Mouse (Mus musculus): ENCODE results near the gene Shc3. TPM values are rescaled to one million over a fixed set of nuclear protein-coding genes. Genes with fewer than 3 reads are reported as not detected.
A peak's percentile ranks its signal among the peaks of the same experiment; 100 is the strongest.

Gene Shc3
- total RNA-seq, 2 experiments from 2014 or later = 3.0 to 4.1 TPM

DNA sequence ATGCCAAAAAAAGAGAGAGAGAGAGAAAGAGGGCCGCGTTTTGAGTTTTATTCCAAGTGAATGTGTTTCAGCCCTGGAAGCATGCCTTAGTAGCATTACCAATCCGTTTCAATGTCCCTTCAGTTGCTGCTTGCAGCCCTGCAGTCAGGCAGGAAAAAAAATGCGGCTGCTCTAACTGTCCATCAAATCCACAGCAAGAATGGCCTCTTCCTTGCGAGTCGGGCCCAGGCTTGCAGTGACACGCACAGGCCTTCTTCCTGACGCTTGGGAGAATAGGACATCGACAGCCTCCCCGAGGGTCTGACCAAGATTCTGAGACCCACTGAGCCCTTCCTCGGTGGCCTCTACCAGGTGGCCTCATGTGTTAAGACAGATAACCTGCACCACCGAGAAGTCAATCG, 718 bp downstream of the Shc3 start:
- DNase-seq = no peak

DNA sequence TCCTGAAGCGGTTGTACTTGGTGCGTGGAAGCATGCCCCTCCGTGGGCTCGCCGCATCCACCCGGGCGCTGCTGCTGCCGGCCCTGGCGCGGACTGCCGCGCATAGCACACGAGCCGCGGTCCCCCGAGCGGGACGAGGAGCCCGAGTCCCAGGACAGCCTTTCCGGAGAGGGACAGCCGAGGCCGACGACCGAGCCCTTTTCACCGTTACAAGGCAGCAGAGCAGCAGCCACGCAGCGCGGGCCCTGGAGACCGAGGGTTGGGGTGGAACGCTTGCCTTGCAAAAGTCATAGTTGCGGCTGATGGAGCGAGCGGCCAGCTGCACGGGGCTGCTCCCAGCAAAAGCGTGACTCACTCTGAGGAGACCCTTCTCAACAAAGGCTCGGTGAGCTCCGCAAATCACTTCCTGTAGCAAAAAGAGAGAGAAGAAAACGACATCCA, 1.8 kb downstream of the Shc3 start:
- peak; percentile 35 for DNase-seq

DNA sequence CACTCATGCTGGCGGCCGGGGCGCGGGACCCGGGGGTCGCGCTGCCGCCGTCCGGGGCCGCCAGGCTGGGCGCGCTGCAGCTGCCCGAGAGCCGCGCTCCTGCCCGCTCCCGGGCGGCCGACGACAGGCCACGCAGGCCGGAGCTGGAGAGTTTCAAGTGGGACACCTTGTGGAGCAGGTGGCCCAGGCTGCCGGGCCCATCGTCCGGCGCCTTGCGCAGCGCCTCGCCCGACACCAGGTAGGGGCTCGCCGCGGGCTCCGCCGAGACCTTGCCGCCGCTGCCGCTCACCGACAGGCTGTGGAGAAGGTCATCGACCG, 2.2 kb downstream of the Shc3 start:
- peak; percentile 31 for DNase-seq

DNA sequence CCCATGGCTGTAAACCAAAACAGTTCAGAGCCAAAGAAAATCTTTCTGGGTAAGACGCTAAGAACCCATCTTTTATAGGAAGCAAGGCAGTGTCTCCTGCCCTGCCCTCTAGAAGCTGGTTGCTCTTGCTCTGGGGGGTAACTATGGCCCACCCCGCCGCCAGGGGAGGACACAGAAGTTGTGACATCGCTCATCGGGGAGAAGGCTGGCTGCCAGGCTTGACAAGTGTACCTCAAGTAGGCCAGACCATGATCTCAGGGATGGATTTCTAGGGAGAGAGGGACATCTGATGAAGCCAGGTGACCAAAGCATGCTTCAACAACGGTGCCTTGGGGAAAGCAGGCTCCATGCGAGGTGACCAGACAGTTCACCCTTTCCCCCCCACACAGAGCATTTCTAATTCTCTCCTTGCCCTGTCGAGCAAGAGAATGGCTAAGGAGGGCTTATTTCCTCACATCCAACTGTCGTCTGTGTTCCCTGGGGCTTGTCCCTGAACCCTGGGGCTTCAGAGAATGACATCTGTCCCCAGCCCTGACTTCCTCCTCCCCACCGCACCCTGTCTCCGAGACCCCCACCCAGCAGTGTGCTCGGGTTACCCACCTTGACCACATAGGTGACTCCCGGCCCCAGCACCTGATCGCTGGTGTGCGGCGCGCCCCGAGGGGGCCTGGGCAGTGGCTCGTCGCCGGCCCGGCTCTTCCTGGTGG, 2.7 kb downstream of the Shc3 start:
- no peak for DNase-seq

DNA sequence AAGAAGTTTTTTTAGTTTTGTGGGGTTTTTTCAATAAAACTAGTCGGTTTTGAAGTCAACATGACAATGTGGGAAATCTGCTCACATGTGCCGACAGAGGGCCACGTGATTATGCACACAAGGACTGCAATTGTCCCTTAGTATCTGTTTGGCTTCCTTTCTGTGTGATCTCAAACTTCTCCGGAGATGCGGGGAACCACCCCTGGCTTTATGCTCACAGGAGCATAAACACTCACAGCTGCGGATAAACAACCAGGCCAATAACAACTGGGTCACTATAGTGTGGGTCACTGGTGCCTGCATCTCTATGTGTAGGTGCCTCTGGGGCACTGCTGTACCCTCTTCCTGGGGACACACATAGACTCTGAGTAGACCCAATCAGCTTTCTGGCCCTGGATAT, 4.5 kb downstream of the Shc3 start:
- no peak for DNase-seq

DNA sequence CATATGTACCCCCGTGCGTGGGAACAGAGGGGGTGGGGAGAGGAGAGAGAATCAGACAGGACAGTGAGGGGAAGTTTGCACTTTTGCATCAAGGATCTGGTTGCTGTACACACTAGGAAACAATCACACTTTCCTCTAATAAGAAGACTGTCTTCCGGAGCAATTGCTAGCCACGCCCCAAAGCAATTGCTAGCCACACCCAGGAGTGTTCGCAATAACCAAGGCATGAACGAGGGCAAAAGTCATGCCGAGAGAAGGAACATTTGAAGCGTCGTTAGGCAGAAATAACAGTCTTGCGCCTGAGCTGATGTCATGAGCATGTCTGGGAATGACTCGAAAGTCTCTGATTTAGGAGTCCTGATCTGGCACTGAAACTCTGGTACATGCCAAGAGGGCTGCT, 15.9 kb downstream of the Shc3 start:
- no peak for DNase-seq

DNA sequence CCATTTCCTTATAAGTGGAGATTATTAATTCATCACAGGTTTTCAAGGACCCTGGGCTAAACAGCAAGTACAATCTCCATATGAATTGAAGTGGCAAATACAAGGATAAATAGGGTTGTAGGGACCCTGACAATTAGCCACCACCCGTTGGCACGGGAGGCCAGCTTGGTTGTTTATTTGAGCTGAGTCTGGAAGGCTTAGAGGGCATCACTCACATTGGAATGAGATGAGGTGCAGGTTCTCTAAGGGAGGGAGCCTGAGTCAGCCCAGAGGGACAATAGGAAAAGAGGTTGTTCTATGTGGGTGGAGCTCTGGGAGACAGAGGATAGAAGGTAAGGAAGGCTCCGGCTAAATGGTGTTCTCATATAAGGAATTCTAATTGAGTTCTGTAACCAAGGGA, 17.0 kb downstream of the Shc3 start:
- DNase-seq = no peak

DNA sequence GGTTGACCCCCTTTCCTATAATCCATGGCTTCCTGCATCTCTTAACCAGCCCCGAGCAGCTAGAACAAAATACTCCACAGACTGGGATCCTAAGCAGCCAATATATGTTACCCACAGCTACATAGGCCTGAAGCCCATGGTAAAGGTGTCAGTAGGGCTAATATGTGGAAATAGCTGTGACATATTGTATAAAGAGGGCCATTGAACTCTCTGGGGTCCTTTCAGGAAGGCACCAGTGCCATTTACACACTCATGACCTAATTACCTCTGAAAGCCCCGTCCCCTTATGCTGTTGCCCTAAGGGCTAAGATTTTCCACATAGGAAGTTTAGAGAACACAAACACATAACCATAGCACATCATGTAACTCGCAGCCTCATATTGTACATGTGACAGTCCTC, 17.4 kb downstream of the Shc3 start:
- no peak for DNase-seq

DNA sequence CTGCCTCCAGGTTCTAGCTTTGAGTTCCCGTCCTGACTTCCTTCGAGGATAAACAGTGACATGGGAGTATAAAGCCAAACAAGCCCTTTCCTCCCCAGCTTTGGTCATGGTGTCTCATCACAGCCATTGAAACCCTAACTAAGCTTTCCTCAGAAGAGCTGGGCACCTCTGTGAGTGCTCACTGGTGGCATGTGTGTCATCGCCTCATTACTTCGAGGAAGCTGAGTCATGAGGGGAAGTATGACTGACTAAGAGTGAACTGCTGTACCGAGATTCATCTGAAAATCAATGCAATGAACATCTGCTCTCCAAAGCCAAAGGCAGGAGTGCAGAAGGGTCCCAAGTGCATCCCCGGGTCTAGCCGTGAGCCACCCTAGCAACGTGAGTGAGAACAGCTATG, 29.4 kb downstream of the Shc3 start:
- DNase-seq = no peak

DNA sequence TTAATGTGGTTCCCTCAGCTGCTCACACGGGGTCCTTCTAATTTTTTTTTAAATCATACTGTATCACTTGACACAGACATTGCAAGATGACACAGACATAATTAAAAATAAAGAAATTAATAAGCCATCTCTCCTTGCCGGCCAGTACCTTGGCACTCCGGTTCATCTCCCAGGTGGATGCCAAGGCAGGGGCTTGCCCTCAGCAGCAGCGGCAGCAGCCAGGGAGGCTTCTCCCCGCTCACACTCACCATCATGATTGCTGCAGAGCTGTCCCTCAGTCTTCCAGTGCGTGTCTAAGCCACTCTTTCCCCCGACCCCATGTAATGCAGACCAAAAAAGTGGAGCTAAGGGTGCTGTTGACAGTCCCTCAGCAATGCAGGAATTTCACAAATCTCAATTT, 33.9 kb downstream of the Shc3 start:
- no peak for DNase-seq

DNA sequence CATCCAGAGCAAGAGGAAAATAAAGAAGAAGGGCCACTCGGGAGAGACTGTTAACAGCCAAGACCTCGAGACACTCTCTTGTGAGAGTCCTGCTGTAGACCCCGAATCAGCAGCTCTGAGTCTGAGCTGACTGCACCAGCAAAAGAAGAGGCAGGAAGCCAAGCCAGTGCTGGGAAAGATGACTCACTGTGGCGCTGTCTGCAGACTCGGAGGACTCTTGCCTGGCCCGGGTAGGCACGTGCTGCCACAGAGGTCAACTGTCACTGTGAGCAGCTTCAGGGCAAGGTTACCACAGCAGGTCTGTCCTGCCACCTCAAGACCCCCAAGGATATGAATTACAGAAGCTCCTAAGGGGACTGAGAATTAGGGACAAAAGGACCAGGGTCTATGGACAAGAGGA, 42.7 kb downstream of the Shc3 start:
- peak; percentile 27 for DNase-seq

DNA sequence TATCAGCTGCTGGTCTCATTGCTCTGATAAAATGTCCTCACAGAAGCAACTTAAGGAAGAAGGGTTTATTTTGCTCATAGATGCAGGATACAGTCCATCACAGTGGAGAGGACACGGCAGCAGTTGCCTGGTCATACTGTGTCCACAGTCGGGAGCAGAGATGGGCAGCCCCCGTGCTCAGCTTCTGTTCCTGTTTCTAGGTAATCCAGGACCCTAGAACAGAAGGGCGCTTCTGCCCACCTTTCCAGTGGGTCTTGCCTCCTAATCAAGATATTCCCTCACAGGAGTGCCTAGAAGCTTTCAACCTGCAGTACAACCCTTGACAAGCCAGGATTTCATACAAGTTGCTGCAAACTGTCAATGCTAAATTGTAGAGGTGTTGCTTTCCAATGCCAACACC, 44.9 kb downstream of the Shc3 start:
- DNase-seq = no peak

DNA sequence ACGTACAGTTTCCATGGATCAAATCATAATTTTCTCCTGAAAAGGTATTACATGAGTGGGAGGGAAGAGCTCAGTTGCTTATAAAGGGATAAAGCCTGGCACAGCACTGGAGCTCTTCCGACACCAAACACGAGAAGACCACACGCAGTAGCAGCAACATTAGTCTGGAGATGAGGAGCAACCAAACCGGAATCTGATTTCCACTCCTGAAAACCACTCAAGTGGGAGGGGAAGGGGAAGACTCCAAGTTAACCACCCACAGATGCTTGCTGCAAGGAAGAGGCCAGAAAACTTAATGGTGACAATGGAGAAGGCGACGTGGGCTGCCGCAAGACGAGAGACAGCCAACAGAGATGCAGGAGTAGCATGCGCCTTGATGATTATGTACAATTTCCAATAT, 45.9 kb downstream of the Shc3 start:
- no peak for DNase-seq

DNA sequence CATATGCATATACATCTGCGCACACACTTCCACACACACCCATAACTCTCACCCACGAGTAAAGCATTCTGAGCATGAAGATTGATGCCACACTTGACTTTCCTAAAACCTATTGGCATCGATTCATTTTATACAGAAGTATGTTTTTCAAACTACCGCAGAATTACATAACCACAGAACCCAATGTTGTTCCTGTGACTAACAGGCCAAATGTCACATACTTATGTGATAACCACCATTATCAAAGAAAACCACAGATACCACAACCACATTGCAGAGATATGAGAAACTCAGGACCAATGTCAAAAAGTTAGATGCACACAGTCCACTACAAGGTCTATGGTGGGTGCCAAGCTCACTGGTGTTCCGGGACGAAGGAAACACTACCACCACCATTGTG, 50.3 kb downstream of the Shc3 start:
- no peak for DNase-seq

DNA sequence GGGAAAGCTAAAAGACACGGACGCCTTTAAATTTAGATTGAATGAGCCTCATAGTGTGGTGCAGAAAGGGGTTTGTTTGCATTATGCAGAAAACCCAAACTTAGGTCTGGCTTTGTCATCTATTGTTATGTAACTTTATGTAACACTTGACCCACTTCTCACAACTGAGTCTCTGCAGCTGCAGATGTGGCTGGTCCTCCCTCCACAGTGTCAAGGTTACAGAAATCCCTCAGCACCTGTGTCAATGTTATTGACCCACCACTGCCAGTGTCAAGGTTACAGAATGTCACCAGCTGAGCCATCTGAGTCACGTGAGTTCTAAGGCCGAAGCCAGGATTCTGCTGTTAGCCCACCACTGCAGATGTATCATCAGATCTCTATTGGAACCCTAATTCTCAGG, 51.3 kb downstream of the Shc3 start:
- no peak for DNase-seq

DNA sequence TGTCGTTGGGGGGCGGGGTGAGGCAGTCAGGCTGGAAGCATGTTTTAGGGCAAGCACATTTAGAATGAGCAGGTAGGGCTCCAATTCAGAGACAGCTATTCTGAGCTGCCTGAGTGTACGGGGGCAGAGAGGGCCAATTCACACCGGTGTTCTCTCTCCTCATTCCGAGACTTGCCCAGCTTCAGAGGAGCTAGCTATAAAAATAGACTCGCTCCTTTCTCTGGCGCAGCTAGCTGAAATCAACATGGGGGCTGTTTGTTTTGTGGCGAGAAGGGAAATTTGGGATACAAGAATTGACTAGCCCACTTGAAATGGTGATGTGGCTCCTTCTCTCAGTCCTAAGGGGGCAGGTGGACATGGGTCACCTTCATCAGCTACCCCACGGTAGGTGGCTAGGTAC, 60.4 kb downstream of the Shc3 start:
- DNase-seq = no peak

DNA sequence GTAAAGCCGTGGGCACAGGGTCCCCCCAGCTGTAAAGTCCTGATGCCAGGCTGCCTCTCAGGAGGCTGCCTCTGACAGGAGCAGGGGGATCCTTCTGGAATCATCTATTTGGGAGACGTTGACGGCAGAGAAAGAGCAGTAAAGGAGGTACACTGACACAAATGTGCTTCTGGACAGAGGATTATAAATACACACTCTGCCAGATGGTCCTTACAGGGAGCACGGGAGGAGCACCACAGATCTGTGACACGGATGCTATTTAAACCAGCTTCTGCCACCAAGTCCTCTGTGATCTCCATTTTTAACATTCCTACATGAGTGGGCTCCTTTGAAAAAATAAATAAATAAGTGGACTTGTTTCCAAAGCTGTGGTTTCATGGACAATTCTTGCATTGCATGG, 63.5 kb downstream of the Shc3 start:
- DNase-seq = no peak

DNA sequence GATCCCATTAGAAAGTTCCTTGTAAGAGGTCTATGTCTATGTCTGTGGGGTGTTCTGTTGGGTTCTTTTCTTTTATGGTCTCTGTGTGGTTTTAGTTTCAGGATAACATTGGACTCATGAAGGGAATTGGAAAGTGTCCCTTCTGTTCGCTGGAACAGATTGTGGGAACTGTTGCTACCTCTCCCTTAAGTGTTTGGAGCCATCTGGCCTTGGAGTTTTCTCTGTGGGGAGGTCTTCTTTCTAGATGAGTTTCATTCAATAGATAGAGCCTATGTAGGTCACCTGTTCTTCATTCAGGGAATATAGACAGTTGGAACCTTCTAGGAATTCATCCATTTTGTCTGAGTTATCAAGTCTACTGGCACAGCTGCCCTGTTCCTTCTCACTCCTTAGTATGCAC, 69.5 kb downstream of the Shc3 start:
- DNase-seq = no peak

DNA sequence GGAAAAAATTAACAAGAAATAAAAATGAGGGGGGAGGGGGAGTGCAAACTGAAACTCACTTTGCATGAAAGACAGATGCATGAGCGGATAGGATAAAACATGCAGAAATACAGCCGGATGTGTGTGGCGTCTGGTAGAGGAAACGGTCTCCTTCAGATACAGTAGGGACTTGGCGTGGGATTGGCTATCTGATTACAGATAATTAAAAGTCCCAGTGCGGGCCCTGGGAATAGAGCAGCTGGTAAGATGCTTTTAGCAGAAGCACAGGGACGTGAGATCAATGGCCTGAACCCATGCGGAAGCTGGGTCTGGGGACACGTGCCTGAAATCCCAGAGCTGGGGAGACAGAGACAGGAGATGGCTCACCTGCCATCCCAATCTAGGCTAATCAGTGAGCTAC, 75.5 kb downstream of the Shc3 start:
- no peak for DNase-seq

DNA sequence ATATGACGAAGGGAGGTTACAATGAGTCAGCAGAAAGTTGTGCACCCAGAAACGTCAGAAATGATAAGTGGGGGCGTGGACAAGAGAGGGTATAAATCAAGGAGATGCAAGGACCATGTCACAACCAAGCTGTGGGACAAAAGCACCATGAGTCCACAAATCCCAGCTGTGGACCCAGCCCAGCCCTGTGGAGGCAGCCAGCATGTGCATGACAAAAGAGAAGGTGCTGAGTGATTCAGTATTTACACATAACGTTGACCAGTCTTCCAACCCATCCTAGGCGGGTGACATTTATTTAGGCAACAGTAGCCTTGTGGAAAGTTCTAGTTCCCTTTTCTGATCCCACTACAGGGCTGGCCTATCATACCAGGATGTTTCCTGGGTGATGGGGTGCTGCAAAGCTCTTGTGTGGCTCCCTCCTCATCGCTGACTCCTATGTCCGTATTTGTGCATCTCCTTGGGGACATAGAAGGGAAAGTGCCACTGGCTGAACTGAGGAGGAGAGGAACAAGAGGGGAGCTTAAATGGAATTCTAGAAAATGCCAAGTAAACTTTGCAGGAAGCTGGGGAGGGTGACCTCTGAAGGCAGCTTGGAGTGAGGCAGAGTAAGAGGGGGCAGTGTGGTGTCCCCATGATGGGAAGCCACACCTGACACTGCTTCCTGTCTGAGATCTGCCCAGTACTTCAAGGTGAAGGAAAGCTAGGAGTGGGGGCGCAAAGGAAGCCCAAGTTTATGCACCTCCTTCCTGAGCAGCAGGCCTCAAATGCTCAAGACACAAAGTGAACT, 77.4 kb downstream of the Shc3 start:
- DNase-seq = no peak

DNA sequence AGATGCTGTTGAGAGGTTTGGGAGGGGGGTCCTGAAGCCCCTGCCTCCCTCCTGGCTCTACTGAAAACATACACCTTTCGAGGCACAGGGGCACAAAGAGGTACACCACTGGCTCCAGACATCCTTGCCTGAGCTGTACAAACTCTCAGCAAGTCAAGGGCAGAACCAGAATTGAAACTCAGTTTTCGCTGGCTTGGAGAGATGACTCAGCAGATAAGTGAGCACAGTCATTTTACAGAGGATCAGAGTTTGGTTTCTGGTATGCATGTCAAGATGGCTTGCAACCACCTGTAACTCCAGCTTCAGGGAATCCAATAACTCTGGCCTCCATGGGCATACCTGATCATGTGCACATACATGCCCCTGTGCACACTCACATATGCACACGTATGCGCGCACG, 79.0 kb downstream of the Shc3 start:
- DNase-seq = no peak

DNA sequence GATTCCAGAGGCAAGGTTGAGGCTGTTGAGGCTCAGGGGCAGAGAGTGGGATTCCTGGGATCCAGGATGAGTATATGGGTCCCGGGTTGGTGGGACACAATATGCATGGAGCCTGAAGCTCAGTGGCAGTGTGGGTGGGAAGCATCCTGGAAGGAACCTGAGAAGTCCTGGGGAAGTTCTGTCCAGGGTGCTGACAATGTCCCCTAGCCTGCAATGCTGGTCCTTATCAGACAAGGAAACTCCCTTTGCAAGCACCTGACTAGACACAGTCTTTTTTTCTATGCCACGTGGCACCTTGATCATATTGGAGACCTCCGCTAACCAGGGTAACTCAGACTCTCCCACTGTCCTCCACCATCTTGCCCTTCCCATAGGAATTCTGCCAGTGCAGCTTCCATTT, 80.3 kb downstream of the Shc3 start:
- DNase-seq = no peak

DNA sequence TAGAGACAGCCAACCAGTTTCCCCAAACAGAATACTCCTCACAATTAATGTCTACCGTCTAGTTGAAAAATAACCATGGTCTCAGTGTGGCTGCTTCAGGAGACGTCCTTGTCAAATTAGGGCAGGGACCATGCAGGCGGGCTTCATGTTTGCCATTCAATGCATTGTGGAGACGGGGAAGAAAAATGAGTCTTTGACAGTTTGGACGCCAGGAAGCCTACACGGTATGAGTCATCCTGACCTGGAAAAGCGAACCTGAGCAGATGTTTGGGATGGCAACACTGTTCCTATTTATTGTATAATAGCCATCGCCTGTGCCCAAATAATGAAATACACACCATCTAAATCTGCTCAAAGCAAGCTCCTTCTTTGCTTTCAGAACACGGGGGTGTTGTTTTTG, 83.9 kb downstream of the Shc3 start:
- DNase-seq = no peak

DNA sequence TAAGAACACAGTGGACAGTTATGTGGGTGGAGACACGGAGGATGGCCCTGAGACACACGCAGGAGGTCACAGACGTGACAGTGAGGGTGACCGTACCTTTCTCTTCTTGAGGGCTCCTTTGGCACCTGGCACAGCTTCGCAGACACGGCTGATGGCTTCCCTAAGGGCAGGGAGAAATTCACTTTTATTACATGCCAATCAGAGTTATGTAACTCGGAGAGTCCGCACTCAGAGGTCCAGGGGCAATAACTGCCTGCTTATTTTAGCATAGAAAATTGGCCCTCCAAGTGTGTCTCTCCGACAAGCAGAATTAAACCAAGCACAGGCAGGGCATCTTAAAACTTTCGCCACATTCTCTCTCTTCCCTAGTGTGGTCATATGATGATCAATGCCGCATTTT, 86.4 kb downstream of the Shc3 start:
- DNase-seq = no peak

Measured in gastrocnemius, postnatal 10 days (tissue).